In the genomic region with DNA sequence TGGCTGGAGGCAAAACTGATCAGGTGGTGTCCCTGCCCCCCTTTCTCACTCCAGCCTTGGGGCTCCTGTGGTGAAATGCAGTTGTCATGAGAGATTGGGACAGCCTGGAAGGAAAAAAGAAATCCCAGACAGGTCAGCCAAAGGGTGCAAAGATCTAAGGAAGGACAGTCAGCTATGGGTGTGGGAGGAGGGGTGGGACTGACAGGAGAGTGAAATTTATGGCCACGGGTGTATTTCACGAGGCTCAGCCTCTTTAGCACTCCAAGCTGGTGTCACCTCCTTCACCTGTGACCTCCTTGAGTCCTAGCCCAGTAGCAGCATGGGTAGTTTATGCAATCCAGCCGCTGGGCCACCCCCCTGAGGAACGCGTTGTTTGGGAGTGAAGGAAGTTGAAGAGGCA, we compare ENCODE assay signal across 12 mouse cellular contexts.
DNase-seq lines count a peak whose midpoint lies in the region; ATAC-seq lines count a peak whose summit lies in the region.
"Had no signal": no experiment of that assay in that cellular context is flagged by ENCODE, and none has a peak within 500 bp of the region (broad histone marks: within the 10 kb centered on the region; RNA-seq: fewer than 3 reads in every experiment).

No protein-coding gene starts in this region.

- no peaks in the 10 kb centered on the region for H3K9me3 ChIP-seq in midbrain, embryonic 11.5 days (ENCODE audit: control insufficient read depth, low read length)
- H3K9me3 ChIP-seq in midbrain, embryonic 10.5 days (replicated peaks): no peaks in the 10 kb centered on the region
- no peaks in the 10 kb centered on the region for H3K9me3 ChIP-seq in kidney, embryonic 16.5 days (ENCODE audit: low read length)
- no peaks in the 10 kb centered on the region for H3K9me3 ChIP-seq in forebrain, embryonic 12.5 days
- H3K9me3 ChIP-seq: embryonic facial prominence, embryonic 15.5 days; G1E; hindbrain, embryonic 13.5 days had no signal

- H3K36me3 ChIP-seq in midbrain, embryonic 11.5 days (ENCODE audit: control insufficient read depth, insufficient read depth, low read length): no peaks in the 10 kb centered on the region
- H3K36me3 ChIP-seq in midbrain, embryonic 10.5 days: no peaks in the 10 kb centered on the region
- no peaks in the 10 kb centered on the region for H3K36me3 ChIP-seq in kidney, embryonic 16.5 days (ENCODE audit: insufficient read depth, low read length)
- H3K36me3 ChIP-seq in forebrain, embryonic 12.5 days (replicated peaks): no peaks in the 10 kb centered on the region
- H3K36me3 ChIP-seq: embryonic facial prominence, embryonic 15.5 days; hindbrain, embryonic 13.5 days had no signal

- no peak for ATAC-seq in midbrain, embryonic 11.5 days (ENCODE audit: low FRiP score)
- ATAC-seq in kidney, embryonic 16.5 days (ENCODE audit: low FRiP score, low TSS enrichment): peak; percentile 77
- ATAC-seq in forebrain, embryonic 12.5 days (ENCODE audit: low FRiP score): no peak

- no peaks in the 10 kb centered on the region for H3K27me3 ChIP-seq in midbrain, embryonic 11.5 days (ENCODE audit: control insufficient read depth, insufficient read depth, low read length)
- H3K27me3 ChIP-seq in midbrain, embryonic 10.5 days (ENCODE audit: low read depth, poor library complexity, severe bottlenecking): no peaks in the 10 kb centered on the region
- no peaks in the 10 kb centered on the region for H3K27me3 ChIP-seq in kidney, embryonic 16.5 days (ENCODE audit: insufficient read depth, low read length)
- no peaks in the 10 kb centered on the region for H3K27me3 ChIP-seq in forebrain, embryonic 12.5 days
- H3K27me3 ChIP-seq: embryonic facial prominence, embryonic 15.5 days; hindbrain, embryonic 13.5 days had no signal

- H3K4me2 ChIP-seq in midbrain, embryonic 11.5 days: no peak overlapping the region
- 0 out of 2 replicates have a peak overlapping the region, but pooled peaks have one; percentile 3 for H3K4me2 ChIP-seq in kidney, embryonic 16.5 days (replicated peaks; ENCODE audit: low read depth, low read length)
- H3K4me2 ChIP-seq in forebrain, embryonic 12.5 days: no peak overlapping the region
- H3K4me2 ChIP-seq: embryonic facial prominence, embryonic 15.5 days; hindbrain, embryonic 13.5 days had no signal

- no peaks in the 10 kb centered on the region for H3K4me1 ChIP-seq in midbrain, embryonic 11.5 days (ENCODE audit: control insufficient read depth, insufficient read depth, low read length)
- peaks cover 23% of the 10 kb centered on the region for H3K4me1 ChIP-seq in midbrain, embryonic 10.5 days
- H3K4me1 ChIP-seq in kidney, embryonic 16.5 days (ENCODE audit: insufficient read depth, low read length): peaks cover 18% of the 10 kb centered on the region
- peaks cover 21% of the 10 kb centered on the region for H3K4me1 ChIP-seq in forebrain, embryonic 12.5 days

- WGBS in midbrain, embryonic 11.5 days: 65% methylated on average over 5 of the region's 5 CpGs
- 67% methylated on average over 5 of the region's 5 CpGs for WGBS in midbrain, embryonic 10.5 days
- 4% methylated on average over 5 of the region's 5 CpGs for WGBS in kidney, embryonic 16.5 days
- 74% methylated on average over 5 of the region's 5 CpGs for WGBS in forebrain, embryonic 12.5 days

- H3K9ac ChIP-seq in midbrain, embryonic 11.5 days (ENCODE audit: low read length): no peak overlapping the region
- H3K9ac ChIP-seq in kidney, embryonic 16.5 days (replicated peaks; ENCODE audit: low read length): no peak overlapping the region
- no peak overlapping the region for H3K9ac ChIP-seq in forebrain, embryonic 12.5 days
- H3K9ac ChIP-seq: embryonic facial prominence, embryonic 15.5 days; hindbrain, embryonic 13.5 days; liver, embryonic 14.5 days had no signal

- H3K4me3 ChIP-seq in midbrain, embryonic 11.5 days (ENCODE audit: low read depth, low read length): no peak overlapping the region
- H3K4me3 ChIP-seq in midbrain, embryonic 10.5 days: no peak overlapping the region
- no peak overlapping the region for H3K4me3 ChIP-seq in kidney, embryonic 16.5 days (ENCODE audit: low read length)
- H3K4me3 ChIP-seq in forebrain, embryonic 12.5 days (replicated peaks): no peak overlapping the region
- H3K4me3 ChIP-seq: embryonic facial prominence, embryonic 15.5 days; hindbrain, embryonic 13.5 days had no signal

- DNase-seq in midbrain, embryonic 11.5 days (ENCODE audit: low spot score, missing footprints): peak; percentile 53
- DNase-seq in midbrain, embryonic 10.5 days (ENCODE audit: low spot score): no peak
- DNase-seq in gastrocnemius, postnatal 25 days: peak; percentile 85
- DNase-seq in lung, postnatal 25 days (ENCODE audit: low spot score): peak; percentile 49
- DNase-seq in spleen, postnatal 10 days (ENCODE audit: low spot score in 2 of 2): no peak
- no peak for DNase-seq in frontal cortex, adult 2 months (ENCODE audit: extremely low spot score in 1 of 2, low spot score in 1 of 2)

- no peak overlapping the region for H3K27ac ChIP-seq in midbrain, embryonic 11.5 days (ENCODE audit: low read depth, low read length)
- no peak overlapping the region for H3K27ac ChIP-seq in midbrain, embryonic 10.5 days (replicated peaks)
- H3K27ac ChIP-seq in kidney, embryonic 16.5 days (ENCODE audit: low read length): no peak overlapping the region
- no peak overlapping the region for H3K27ac ChIP-seq in forebrain, embryonic 12.5 days
- H3K27ac ChIP-seq: embryonic facial prominence, embryonic 15.5 days; hindbrain, embryonic 13.5 days; liver, embryonic 14.5 days had no signal

Comparison
In these comparisons a context has a peak if more than half of its experiments do, and no peak if none do; other contexts are left out.
1. DNase-seq: peak in midbrain, embryonic 11.5 days (single experiment), gastrocnemius, postnatal 25 days (single experiment) and lung, postnatal 25 days (single experiment); none in midbrain, embryonic 10.5 days (single experiment), spleen, postnatal 10 days (0 of 2) and frontal cortex, adult 2 months (0 of 2).